Mouse (Mus musculus) kidney, postnatal 14 days (tissue): ENCODE results near the gene Fbxw11.
"Not testable (repeated sequence)": the region's sequence is repeated elsewhere in the genome, so short reads cannot be mapped to it uniquely, and the experiment has no call there.

Source experiments
- DNase-seq: peaks from one replicate; pipeline ENCODE4 v3.0.0; 2022; ENCODE audit warnings: mixed read lengths

Gene Fbxw11

DNA sequence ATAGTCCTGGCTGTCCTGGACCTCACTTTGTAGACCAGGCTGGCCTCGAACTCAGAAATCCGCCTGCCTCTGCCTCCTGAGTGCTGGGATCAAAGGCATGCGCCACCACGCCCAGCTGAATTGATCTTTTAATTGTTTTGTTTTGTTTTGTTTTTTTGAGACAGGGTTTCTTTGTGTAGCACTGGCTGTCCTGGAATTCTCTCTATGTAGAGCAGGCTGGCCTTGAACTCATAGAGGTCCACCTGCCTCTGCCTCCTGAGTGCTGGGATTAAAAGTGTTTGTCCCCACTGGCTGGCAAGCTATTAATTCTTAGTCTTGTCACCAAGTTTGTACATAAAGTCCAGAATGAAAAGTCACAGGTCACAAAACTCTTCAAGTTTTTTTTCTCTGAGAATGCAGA, 36.6 kb downstream of the Fbxw11 start:
- DNase-seq = not testable (repeated sequence)

DNA sequence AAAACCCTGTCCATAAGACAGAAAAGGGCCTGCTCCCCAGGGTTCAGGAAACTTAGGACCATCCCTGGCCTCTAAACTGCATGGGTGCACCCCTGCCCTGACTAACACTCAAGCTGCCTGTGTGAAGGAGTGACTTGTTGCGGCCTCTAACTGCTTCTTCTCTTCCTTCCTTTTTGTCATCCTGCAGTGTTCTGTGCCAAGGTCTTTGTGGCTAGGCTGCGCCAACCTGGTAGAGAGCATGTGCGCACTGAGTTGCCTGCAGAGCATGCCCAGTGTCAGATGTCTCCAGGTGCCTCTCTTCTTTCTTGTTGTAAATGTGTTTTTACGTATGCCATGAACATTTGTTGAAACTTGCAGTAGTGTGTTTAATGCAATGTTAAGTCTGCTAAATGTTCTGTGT, 37.5 kb downstream of the Fbxw11 start:
- no peak for DNase-seq

DNA sequence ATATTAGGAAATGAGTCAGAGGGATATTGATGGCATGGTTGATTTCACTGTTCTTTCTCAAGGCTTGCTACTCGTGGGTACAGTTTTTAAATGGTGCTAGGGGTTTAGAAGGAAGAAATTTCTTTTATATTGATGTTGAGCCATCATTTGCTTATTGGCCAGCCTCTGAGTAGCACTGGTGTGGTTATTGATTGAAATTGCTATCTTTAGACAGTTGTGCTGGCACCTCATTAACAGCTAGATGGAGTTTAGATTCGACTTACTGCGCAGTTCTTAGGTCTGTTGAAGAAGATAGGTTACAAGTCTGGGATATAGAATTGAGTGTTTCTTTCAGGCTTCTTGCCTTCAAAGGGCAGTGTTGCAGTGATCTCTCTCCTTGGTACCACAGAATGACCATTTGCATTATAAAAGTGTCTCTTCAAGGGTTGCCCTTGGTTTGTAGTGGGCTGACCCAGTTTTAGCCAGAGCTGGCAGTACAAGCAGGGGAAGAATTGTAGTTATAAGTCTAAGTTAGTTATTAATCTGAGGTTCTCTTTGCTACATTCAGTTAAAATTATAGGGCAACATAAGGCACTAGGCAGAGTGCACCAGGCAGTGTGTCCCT, 38.8 kb downstream of the Fbxw11 start:
- DNase-seq = no peak

DNA sequence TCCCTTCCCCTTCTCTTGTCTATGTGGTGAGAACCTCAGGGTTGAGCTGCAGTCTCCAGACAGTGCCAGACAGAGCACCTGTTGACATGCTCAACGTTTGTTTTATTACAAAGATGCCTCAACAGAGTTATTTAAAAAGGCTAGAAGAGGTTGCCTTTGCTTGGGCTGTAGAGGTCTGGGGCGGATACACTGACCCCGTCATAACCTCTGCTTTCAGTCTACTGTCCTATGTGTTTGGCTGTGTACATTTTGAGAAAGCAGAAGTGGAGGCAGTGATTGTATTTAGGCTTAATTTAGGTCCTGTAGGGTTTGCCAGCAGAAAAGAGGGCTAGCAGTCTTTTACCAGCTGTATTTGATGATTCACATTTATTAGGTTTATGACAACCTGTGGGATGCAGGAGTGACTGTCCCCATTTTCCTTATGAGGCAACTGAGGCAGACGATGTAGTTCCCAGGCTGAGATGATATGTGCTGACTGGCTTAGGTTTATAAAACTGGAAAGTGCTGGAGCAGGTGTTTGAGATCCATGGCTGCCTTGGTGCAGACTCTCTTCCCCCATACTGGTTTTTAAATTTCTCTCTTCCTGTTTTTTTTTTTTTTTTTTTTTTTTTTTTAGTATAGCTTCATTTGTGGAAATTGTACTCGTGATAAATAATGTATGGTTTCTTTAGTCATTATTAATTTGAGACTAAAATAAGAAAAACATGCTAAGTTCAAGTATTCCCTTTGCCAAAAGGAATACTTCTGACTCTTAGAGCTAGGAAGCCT, 40.0 kb downstream of the Fbxw11 start:
- DNase-seq = no peak

DNA sequence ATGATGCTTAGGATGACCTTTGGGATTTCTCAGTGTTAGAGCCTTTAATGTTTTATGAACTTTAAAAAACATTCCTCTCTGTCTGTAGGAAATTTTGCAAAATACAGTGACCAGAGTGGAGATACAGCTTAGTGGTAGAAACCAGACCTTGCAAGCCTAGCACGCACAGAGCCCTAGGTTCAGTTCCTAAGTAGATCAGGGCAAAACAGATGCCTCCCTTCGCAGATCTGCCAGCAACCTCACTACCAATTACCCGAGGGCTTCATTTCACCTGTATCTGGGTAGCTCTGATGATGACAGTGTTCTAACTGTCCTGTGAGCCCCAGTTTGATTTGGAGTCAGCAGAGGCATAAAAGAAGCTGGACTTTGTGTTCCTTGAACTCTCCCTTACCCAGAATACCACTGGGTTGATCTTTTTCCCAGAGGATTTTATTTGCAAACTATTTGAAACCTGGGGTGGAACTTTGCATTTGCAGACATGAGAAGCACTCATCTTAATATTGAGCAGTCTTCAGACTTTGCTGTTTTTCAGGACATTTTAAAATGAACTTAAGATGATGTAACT, 42.2 kb downstream of the Fbxw11 start:
- DNase-seq = peak; percentile 16

DNA sequence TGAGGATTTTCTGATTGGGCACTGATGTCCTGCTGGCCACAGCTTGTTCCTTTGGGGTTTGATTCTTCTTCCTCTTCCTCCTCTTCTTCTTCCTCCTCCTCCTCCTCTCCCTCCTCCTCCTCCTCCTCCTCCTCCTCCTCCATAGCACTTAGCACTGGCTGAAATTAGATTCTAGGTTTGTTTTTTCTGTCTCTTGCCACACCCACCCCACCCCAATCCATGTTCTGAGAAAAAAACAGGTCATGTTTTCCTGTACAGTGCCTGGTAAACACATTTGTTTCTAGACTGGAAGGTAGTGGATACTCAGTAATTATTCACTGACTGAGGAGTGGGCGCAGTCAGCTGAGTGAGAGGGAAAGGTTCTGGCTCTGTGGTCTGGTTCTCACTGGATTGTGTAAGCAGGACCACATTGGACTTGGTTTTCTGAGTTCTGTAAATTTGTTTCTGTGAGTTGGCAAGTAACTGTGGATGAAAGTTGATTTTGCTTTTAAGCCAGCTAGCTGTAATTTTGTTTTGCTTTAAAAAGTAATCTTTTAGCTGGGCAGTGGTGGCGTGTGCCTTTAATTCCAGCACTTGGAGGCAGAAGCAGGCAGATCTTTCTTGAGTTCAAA, 45.8 kb downstream of the Fbxw11 start:
- DNase-seq = no peak

DNA sequence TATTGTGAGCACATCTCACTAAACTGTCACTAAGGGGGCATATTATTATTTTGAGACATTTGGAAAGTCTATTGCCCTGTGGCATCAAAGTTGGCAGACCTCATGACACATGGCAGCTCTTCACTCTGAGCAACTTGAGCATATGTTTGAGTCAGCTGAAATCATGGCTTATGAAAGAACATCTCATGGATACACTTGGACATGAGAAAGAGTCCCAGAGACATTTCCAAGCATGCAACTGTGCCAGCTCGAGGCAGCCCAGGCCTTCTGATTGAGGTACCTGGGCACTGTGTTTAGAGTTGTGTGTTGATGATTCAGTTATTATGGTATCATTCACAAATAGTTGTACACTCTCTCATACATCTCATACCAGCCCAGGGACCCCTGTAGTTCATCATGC, 47.0 kb downstream of the Fbxw11 start:
- no peak for DNase-seq

DNA sequence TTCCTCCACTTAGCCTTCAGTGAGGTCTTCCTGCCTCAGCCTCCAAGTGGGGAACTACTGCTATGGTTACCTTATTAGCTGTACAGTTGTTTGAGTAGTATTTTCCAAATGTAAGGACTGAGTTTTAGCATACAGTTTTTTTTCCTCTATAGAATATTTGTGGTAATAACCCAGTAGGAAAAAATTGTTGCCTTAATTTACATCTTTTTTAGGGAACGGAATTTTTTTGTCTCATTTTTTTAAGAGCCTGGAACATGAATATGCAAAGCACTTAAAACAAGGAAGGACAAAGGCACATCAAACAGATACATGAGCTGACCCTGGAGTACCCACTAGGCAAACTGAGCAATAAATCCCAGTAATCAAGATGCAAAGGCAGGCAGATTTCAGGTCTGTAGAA, 50.3 kb downstream of the Fbxw11 start:
- no peak for DNase-seq

DNA sequence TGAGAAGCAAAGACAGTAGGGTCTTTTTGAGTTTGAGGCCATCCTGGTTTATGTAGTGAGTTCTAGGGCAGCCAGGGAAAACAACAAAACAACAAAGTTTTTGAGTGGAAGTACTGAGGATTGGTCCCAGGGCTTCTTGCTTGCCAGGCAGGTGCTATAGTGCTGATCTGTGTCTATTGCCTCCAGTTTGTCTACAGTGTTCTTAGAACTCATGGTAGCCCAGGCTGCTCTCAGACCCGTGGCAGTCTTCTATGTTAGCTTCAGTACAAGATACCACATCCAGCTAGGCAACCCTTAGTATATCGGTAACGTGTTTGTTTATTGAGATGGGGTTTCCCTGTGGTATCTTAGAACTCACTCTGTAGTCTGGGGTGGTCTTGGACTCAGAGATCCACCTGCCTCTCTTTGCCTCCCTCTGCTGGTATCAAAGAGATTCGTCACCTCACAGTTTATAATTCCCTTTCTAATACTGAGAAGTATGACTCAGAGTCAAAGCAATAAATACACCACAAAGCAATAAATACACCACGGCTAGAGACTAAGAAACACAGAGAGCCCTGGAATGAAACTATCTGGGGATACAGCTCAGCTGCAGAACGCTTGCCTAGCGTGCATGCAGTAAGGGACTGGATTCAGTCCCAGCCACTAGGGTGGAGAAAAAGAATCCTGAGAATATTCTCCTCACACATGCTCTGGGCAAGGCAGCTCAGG, 51.1 kb downstream of the Fbxw11 start:
- no peak for DNase-seq

DNA sequence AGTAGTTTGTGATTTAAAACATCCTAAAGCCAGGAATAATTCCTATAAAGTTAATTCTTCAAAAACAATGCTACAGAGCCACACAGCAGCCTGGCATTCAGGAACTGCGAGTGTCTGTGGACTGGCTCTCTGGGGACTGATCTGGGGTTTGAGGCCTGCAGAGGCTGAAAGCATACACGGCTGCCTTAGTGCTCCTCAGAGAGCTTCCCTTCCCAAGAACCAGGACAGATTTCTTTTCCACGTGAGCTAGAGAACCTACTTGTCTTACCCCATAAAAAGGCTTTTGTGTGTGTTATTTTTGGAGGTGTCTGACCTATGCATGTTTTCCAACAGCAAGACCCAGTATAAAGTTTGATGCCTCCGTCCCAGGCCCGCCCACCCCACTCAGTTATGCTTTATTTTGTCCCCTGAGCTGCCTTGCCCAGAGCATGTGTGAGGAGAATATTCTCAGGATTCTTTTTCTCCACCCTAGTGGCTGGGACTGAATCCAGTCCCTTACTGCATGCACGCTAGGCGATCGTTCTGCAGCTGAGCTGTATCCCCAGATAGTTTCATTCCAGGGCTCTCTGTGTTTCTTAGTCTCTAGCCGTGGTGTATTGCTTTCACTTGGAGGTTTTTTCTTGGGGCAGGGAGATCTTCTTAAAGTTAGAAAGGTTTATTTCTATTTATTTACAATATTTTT, 51.9 kb downstream of the Fbxw11 start:
- DNase-seq = not testable (repeated sequence)

DNA sequence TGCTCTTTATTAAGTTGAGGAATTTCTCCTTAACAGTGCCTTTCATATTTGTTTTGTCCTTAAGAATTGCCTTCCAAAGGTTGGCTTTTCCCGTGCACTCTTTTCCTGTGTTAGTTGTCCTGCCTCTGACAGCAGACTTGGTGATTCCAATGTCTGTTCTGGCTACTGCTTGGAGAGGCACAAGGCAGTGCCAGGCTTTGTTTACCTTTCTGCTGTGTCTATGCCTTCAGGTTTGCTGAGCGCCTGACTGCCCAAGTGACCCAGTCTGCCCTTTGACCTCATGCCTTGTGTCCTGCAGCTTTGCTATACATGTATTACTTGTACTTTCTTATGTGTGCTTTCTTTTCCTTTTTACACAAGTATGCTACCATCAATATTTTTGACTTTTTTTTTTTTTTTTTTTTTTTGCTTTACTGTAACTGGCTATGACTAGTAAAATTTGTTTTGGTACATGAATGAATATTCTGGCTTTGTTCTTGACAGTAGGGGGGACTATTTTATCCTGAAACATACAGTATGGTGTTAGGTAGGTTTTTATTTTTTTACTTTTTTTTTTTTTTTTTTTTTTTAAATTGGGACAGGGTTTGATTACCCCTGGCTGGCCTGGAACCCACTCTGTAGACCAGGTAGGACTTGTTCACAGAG, 54.0 kb downstream of the Fbxw11 start:
- peak; percentile 46 for DNase-seq

DNA sequence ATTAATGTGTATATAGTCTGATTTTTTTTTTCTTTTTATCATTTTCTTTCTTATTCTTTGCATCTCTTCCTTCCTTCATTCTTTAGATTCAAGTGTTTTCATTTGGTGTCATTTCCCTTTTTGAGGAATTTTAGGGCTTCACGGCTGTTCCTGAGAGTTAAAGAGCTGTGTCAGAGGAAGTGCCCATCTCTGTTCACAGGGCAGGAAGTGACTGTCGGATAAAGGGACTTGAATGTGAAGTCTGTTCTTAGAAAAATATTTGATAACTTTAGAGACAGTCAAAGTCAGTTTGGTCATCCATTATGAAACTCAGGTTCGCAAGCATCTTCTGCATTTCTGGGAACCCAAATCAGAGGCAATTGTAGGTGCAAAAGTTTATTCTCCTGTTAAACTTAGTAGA, 55.2 kb downstream of the Fbxw11 start:
- DNase-seq = no peak

DNA sequence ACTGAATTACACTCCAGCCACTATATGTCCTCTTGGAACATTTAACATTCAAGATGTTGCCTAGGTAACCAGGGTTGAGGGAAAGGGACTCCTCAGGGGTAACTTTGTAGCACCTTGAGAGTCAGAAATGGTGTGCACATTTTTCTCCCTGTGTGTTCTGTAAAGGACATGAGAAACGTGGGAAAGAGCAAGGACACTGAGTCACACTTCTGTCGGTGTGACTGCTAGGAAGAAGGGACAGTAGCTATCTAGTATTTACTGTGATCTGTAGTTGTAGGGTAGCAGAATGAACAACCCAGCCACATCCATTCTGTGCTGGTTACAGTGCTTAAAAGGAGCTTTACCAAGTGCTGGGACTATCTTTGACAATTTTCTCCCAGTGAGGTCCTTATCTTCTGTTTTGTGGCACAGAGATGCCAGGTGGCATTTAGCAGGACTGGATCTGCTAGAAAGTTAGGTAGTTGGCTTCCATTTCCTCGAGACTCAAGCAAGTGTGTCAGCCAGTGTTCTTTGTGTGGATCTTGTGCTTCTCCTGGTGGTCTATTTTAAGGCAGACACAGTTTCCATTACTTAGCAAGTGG, 57.5 kb downstream of the Fbxw11 start:
- no peak for DNase-seq

DNA sequence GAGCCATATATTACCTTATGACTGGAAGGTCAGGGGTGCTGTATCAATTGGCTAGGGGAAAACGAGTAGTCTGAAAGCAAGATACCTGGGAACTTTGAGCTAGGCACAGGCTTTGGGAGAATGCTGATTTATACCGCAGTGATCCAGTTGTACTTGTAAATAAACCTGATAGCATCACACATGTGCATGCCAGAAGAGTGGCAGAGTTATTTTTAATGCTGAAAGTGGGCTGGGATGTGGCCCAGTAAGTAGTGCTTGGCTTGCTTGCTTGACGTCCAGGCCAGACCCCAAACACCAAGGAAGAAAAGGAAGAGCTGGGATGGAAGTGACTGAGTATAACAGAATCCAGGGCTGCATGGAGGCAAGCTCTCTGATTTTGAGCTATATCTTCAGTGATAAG, 59.0 kb downstream of the Fbxw11 start:
- no peak for DNase-seq

DNA sequence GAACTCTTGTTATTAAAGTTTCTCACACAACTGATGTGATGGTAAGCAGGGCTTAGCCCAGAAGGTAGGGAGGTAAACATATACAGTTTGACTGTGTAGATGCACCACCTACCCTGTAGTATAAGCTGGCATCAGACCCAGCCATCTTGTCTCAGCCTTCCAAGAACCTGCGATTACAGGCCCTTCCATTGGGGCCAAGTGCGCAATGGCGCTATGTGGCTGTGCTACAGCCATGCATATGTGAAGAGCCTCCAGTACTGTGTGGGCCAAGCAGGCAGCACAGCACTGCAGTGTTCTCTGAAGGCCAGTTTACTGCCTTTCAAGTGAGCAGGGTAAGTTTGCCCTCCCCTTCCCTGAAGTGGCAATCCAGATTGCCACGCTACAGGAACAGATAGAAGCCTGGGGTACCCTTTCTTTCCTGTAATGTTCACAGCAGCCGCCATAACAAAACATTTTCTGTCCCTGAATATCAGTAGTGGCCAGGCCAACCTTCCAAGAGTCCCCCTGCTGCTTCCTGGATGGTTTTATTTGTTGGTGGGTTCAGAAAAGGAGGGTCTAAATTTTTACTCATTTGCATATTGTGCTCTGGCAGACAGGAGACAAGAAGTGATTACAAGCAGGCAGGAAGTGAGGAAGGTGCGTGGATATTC, 61.8 kb downstream of the Fbxw11 start:
- no peak for DNase-seq

DNA sequence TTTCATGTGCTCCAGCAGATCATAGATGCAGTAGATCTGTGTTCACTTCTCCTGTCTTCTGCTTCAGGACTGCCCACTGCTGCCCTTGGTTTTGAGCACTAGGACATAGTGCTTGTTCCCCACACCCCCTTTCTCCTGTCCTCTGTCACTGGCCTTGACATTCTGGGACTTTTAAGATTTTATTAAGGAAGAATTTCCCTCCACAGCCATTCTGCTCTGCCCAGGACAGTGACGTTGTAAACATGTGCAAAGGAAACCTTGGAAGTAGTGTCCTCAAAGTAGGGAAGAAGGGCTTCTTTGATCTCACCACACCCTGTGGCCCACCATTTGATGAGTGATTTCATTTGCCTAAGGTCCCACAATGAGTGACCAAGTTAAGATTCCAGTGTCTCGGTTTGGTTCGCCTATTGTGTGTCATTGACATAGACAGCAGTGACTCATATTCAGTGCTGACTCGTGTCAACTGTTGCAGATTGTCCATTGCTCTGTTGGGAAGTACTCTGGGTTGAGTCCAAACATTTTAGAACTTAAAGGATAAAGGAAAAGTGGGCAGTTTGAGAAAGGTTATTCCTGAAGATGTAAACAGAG, 64.0 kb downstream of the Fbxw11 start:
- DNase-seq = no peak

DNA sequence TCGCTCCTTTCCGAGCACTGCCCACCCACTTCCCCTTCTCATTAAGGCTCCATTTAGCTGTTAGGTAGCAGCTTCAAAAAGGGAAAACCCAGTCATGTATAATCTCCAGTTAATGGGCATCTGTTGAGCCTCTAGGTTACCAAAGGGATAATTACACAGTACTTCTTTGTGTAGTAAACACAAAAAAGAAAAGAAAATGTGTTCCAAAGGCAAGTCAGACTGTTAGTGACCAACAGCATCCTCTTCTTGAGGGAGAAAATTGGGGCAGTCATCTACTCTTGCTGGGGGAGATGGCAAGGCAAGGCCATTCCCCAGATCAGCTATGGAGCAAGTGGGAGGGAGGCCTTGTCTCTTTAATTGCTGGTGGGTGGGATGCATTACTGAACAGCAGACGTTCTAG, 65.0 kb downstream of the Fbxw11 start:
- no peak for DNase-seq

DNA sequence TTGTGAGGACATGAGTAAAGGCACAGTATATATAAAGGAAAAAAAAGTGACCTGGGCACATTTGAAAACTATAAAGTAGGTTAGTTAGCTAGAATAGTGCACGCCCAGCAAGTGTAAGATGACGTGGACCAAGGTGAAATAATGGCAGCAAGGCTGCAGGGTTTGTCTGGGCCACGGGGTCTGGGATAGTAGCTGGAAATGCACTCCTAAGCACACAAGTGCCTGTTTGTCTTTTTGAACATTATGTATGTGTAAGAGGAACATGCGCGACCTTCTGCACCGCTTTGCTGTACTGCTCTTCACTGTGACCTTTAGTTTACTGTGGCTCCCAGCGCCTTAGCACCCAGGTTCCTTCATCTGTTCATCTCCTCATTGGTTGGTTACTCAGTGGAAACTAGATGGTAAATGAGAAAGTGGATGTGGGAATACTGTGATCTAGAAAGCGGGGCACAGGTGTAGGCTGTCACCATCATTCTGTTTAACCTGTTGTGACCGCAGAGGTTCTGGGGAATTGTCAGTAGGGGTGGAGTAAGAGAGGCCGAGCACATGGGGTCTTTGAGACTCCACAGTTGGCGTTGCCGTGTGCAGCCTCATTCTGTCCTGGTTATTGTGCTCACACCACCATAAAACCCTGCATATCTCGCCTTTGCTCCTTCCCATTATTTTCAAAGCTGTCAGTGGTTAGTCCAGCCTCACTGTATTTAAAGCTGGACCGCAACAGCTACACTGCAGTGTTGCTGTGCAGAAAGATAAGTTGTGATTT, 66.4 kb downstream of the Fbxw11 start:
- DNase-seq = no peak

DNA sequence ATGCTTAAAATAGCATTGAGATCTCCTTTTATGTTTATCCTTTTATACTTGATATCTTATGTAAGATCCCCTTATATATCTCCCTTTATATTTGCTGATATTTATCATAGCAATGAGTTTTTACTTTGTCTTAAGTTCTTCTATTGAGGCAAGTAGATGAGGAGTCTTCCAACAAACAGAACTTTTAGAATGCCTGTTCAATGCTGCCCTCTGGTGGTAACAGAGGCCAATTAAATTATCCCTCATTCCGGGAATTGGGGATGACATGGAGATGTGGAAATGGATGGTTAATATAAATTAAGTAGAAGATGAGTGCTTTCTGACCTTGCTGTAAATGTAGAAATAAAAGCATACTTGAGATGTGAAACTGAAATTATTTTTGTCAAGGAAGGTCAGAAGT, 67.0 kb downstream of the Fbxw11 start:
- DNase-seq = peak; percentile 66

DNA sequence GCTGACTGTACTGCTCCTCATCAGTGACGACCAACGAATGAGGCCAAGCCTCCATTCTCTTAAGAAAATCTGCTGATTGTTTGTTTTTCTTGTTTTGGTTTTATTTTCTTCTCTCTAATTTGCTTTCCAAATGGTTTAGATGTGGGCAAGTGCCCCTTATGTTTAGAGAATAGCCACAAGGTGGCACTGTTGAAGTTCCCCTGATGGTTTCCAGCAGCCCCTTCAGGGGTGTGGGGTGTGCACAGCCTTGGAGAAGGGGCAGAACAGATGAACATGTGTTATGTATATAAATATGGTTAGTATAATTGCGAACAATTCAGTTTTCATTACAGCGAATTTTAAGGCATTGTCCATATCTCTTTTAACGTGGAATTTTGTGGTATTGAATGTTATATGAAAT, 71.7 kb downstream of the Fbxw11 start:
- peak; percentile 34 for DNase-seq
